Mouse (Mus musculus) E14TG2a.4 (cell line): ENCODE measurements around the gene Mtmr3.

Source experiments
- CTCF ChIP-seq: conservative IDR thresholded peaks from 2 replicates; pipeline ENCODE4 v1.5.1; 2014; ENCODE audit warnings: low read length
- NANOG ChIP-seq: IDR thresholded peaks from 2 replicates; pipeline ENCODE4 v1.6.1; 2014; ENCODE audit warnings: borderline replicate concordance, low read length, mixed read lengths
- POU5F1 ChIP-seq: IDR thresholded peaks from 2 replicates; pipeline ENCODE4 v1.6.1; 2014; ENCODE audit warnings: low read length, borderline replicate concordance

GRCm38 (mm10) chr11:4604441-4604840 lies 9.8 kb upstream of the Mtmr3 start:
- no peak for TF ChIP-seq CTCF
- no peak for TF ChIP-seq POU5F1
- TF ChIP-seq NANOG: no peak
